Mouse (Mus musculus): ENCODE data around the gene Scamp5.

Gene Scamp5

DNA sequence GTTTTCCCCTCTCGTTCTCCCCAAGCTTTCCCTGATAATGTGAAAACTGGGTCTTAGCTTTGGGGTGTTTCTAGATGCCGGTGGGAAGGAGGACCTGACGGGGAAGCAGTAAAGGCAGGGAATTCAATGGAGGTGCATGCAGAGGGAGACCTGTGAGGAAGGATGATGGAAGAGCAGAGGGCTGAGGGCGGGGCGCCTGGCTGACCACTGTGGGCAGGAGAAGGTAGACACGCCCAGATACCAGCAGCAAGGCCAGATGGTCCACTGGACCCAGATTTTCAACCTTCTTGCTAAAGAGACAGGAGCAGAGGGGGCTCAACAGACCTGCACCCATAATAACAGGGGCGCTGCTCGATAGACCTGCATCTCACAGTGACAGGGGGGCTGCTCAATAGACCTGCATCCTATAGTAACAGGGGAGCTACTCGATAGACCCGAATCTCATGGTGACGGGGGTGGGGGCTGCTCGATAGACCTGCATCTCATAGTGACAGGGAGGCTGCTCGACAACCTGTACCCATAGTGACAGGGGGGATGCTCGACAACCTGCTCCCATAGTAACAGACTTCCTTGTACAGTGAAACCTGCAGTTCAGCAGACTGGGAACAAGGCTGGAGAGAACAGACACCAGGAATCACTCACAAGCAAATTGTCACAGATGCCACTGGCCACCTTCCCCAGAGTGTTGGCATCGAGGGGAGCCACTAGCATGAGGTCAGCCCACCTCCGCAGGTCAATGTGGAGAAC is 48.2 kb downstream of the Scamp5 start:
- DNase-seq (ENCODE audit: low spot score): peak; percentile 56

DNA sequence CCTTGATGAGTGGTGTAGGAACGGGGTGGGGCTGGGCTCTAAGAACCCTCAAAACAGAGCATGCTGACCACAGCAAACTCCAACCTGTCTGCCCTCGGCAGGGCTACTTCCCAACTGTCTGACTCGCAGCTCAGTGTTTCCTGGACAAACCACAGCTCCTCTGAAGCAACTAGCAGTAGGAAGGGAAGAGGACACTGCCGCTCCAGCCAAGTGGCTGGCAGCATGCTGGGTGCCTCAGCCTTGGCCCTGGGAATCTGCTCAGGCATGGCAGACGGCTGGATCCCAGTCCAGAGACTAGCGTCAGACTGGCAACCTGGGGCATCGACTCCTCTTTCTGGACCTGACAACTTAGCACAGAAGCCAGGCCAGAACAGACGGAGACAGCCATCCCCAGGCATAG is 50.5 kb downstream of the Scamp5 start:
- no peak for DNase-seq (ENCODE audit: low spot score)

DNA sequence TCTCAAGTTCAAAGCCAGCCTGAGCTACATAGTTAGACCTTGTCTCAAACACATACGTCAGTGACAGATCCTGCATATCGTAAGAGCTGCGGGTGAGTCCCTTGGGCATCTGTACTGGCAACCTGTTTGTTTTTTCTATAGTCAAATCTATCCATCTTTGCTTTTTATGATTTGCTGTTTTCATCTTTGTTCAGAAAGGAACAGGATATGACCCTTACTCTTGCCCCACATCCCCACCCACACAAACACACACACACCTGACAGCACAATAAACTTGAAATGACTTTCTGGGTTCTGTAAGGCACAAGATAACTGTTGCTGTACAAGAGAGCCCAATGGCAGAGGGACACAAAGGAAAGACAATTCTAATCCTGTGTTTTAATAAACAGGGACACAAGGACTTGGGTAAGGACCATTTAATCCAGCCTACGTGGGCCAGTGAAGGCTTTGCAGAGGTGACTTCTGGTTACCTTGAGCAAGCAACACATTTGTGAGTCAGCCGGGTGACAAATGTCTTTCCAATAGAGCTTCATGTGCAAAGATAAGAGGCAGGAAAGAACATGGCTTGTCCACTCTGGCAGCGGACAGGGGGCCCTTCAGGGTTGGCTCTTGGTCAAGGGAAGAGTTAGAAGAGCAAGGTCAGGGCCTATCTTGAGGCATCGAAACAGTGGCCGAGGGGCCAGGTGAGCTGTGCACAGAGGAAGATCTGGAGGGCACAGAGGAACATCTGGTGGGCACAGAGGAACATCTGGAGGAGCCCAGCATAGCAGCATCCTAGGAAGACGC is 60.5 kb downstream of the Scamp5 start:
- DNase-seq (ENCODE audit: low spot score): no peak

DNA sequence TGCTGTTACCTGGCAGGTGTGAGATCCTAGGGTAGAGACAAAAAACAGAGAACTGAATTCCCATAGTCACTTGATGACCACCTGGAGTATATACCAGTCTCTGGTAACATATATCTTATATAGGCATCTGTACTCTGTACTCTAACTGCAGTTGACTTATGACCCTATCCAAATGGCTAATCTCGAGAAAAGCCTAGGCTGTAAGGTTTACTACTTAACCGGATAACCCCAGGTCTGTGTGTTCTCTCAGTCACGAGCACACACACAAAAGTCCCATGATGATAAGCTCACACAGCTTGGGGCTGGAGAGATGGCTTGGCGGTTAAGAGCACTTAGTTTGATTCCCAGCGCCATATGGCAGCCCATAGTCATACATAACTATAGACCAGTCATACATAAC is 61.5 kb downstream of the Scamp5 start:
- no peak for DNase-seq (ENCODE audit: low spot score)

DNA sequence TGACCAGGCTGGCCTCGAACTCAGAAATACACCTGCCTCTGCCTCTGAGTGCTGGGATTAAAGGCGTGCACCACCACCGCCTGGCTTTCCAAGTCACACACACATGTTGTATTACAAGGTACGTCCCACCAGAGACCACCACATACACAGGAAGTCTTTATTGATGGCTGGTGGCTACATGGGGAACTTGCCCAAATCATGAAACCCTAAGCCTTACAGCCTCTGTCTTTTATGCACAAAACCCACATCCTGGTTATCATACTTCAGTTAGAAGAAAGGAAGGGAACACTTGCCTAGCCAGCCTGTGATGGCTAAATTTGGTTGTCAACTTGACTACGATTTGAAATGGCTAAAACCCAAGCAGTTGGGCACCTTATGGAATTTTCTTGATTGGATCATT is 63.8 kb downstream of the Scamp5 start:
- no peak for DNase-seq (ENCODE audit: low spot score)

DNA sequence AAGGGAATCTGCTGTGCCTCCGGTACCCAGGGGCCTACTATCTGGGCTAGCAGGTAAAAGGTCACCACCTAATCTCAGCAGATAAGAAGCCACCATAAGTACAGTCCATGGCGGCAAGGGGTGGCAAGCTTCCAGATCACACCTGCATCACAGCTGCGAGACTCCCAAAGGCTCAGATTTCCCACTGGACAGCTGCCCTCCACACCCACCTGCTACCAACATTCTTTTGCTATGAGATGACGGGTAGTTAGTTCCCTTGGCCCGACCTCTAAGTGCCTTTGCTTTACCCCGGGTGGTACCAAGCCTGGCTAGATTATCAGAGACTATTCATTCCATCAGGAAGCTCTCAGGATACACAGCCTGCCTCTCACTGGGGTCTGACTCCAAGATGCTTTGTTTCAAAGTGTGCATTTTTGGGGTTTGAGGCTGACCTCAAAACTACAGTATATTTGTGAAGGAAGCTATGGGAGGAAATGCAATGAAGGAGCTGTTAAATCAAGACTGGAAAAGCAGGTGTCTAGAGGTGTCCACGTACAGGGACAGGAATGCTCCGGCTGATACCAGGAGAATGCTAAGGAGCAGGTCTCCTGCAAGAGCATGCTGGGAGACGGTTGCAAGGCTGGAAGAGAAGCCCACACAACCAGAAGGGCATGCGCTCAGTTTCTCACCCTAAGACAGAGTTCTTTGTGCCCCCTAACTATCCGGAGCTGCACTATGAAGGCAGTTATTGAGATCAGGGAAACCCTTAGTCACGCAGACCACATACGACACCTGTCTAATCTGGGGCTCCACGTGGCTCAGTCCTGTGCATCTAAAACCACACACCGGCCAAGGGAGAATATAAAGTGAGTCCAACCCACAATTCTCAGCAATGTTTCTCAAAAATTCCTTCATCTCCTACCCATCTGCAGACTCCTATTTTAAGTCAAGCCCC is 65.3 kb downstream of the Scamp5 start:
- no peak for DNase-seq (ENCODE audit: low spot score)

DNA sequence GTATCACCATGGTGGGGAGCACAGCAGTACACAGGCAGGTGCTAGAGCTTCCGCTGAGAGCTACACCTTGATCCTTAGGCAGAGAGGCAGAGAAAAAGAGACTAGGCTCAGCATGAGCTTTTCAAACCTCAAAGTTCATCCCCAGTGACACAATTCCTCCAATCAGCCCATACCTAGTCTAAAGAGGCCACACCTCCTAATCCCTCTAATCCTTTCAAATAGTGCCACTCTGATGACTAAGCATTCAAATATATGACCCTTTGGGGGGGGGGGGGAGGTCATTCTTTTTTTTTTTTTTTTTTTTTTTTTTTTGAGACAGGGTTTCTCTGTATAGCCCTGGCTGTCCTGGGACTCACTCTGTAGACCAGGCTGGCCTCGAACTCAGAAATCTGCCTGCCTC is 69.1 kb downstream of the Scamp5 start:
- DNase-seq (ENCODE audit: low spot score): no peak

DNA sequence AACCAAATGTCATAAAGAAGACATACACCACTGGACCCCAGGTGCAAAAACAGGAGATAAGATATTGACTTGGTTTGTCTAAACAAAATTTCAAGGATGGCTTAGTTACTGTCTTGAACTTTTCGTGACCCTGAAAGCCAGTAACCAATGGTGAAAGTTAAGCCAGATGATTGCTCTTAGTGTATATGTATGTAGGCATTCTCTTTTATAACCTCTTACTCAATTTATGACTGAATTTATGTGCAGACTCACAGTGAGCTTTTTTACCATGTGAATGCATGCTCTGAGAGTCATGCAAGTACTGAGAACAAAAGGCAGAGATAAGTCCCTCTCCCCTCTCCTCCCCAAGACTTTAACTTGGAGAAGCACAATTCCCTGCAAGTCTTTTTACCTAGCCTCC is 75.0 kb downstream of the Scamp5 start:
- DNase-seq (ENCODE audit: low spot score): no peak

Measured in MN1 (cell line).